Mouse (Mus musculus) hindbrain, postnatal 0 days (tissue): Measurements from ENCODE around the gene Bend5. TPM values are rescaled to one million over a fixed set of nuclear protein-coding genes. Genes with fewer than 3 reads are reported as not detected.

Source experiments
- ATAC-seq: fragments of 200-750 bp; cut with Nextera tagmentation; 2 replicates; pipeline ENCODE4 v1.8.0; 2017; ENCODE audit warnings: mild to moderate bottlenecking, moderate TSS enrichment, moderate library complexity
- DNase-seq: peaks from one replicate; pipeline ENCODE4 v3.0.0-alpha.2; 2015; ENCODE audit warnings: low spot score
- H3K27ac ChIP-seq: fragments of 300-500 bp; sonication (generic); 2 replicates; pipeline ENCODE4 v1.5.1; 2014; ENCODE audit warnings: mild to moderate bottlenecking
- H3K27me3 ChIP-seq: fragments of 300-500 bp; sonication (generic); 2 replicates; pipeline ENCODE4 v1.6.1; 2014; ENCODE audit warnings: low read length, mixed read lengths; ENCODE audit not compliant: insufficient read depth
- H3K36me3 ChIP-seq: fragments of 300-500 bp; sonication (generic); 2 replicates; pipeline ENCODE4 v1.6.1; 2014; ENCODE audit warnings: low read length, mixed read lengths; ENCODE audit not compliant: insufficient read depth
- H3K4me1 ChIP-seq: fragments of 300-500 bp; sonication (generic); 2 replicates; pipeline ENCODE4 v1.6.1; 2014; ENCODE audit warnings: antibody characterized with exemption, low read length, mixed read lengths; ENCODE audit not compliant: insufficient read depth
- H3K4me2 ChIP-seq: fragments of 300-500 bp; sonication (generic); 2 replicates; pipeline ENCODE4 v1.6.1; 2014; ENCODE audit warnings: low read depth, mild to moderate bottlenecking, low read length, moderate library complexity, mixed read lengths
- H3K4me3 ChIP-seq: fragments of 300-500 bp; sonication (generic); 2 replicates; pipeline ENCODE4 v1.5.1; 2014; ENCODE audit warnings: low read length
- H3K9ac ChIP-seq: fragments of 300-500 bp; sonication (generic); replicated peaks from 2 replicates; pipeline ENCODE4 v1.6.1; 2014; ENCODE audit warnings: mild to moderate bottlenecking, low read length, moderate library complexity, mixed read lengths
- H3K9me3 ChIP-seq: fragments of 300-500 bp; sonication (generic); 2 replicates; pipeline ENCODE4 v1.6.1; 2016; ENCODE audit warnings: low read length, mixed read lengths
- CTCF ChIP-seq: IDR thresholded peaks from 2 replicates; pipeline ENCODE4 v1.5.1; 2016; ENCODE audit warnings: antibody characterized with exemption, control low read depth, low read depth
- WGBS: fragments of 180-500 bp; shearing (Covaris S2); extraction: QIAGEN DNeasy Blood & Tissue Kit; methylation state at CpG from one replicate; pipeline ENCODE4 v1.1.7; 2014; 5-methylcytosine and 5-hydroxymethylcytosine counted together
- polyA plus RNA-seq: library from polyadenylated mRNA; unstranded; fragments of >200 nt; fragmentation: Nextera tagmentation; extraction: Ambion mirVana; gene quantifications from 2 replicates; pipeline ENCODE4 v1.2.1, GENCODE M21; 2015
- total RNA-seq: library from RNA; depleted of rRNA; stranded (reverse); fragments of >200 nt; gene quantifications from 2 replicates; pipeline ENCODE4 v1.2.3, GENCODE M21; 2014

Gene Bend5
- total and polyA plus RNA-seq, 2 experiments from 2014 or later = 30.6 to 48.9 TPM

DNA sequence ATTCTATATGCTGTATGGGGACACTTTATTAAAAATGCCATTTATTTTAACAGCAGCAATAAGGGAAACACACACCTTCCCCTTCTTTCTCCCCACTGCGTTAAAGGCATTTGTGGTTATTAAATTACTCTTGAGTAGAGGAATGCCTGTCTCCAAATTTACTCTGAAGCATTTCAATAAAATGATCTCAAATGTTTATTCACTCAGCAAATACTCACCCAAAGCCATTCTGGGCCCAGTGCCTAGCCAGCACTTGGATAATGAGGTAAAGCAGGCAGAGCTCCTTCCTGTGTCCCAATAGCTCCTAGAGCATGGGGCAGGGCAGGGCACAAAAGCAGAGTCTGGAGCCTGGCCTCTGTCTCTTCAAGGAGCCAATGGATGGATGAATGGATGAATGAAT, 58.2 kb downstream of the Bend5 start:
- H3K27ac ChIP-seq = no peak overlapping the region
- ATAC-seq (no peak), DNase-seq (no peak)
- no peaks in the 10 kb centered on the region for H3K4me1 ChIP-seq
- no peak overlapping the region for H3K4me3 ChIP-seq
- H3K9ac ChIP-seq = no peak overlapping the region
- 79% methylated on average over 1 of the region's 1 CpGs for whole genome bisulfite sequencing
- no peaks in the 10 kb centered on the region for H3K9me3 ChIP-seq
- H3K27me3 ChIP-seq = no peaks in the 10 kb centered on the region
- TF ChIP-seq CTCF = no peak
- H3K36me3 ChIP-seq = no peaks in the 10 kb centered on the region
- H3K4me2 ChIP-seq = no peak overlapping the region

DNA sequence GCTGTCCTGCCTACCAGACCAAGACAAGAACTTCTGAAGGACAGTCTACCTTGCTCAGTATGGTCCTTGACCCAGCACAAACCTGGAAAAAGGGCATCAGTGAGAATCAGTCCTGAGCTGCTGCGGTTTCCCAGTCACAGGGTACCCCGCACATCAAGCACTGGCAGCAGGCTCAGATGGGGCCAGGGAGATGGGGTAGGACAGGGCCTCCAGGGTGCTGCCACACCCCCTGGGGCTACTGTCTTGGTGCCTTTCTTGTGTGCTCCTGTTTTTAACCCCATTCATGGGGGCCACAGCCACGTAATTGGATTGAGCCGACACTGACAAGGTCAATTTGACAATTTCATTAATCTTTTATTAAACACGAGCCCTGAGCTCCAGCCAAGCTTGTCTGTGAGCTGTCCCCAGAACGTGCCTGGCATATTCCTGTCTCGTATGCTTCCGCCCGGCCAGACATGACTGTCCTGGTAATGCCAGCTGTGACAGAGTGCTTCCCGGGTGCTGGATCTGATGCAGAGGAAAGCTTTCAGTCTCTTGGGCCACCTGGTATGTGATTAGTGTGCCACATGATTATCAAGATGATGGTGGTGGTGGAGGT, 60.7 kb downstream of the Bend5 start:
- Histone ChIP-seq H3K4me2 (no peak overlapping the region), H3K27ac (no peak overlapping the region), H3K4me1 (no peaks in the 10 kb centered on the region), H3K36me3 (no peaks in the 10 kb centered on the region), H3K9me3 (no peaks in the 10 kb centered on the region), H3K27me3 (no peaks in the 10 kb centered on the region), H3K4me3 (no peak overlapping the region), H3K9ac (no peak overlapping the region)
- ATAC-seq = peak; percentile 78
- WGBS = 28% methylated on average over 10 of the region's 10 CpGs
- peak; percentile 63 for DNase-seq
- TF ChIP-seq CTCF = no peak

DNA sequence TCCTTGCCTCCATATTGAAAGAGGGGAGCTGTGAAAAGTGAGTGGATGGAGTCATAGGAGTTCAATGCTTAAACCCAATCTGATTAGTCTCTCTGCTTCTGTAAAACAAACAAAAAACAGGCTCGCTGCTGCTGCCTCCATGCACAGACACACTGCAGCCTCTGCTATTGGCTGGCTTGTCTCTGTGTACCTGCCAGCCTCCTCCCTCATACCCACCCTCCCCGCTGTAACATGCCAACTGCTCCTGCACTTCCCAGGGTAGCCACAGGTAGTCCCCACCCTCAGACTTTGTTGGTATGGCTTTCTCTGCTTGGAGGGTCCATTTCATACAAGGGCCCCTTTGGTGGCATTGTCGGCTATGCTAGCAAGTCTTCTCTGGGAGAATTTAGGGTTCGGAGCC, 62.7 kb downstream of the Bend5 start:
- H3K36me3 ChIP-seq = no peaks in the 10 kb centered on the region
- H3K9ac ChIP-seq = no peak overlapping the region
- WGBS = 32% methylated on average over 4 of the region's 4 CpGs
- ATAC-seq (peak; percentile 56; the same call in 1 of the 2 replicates), DNase-seq (no peak)
- no peak overlapping the region for H3K4me3 ChIP-seq
- TF ChIP-seq CTCF = 0 out of 2 replicates have a peak, but pooled peaks have one; percentile 2
- no peaks in the 10 kb centered on the region for H3K27me3 ChIP-seq
- no peaks in the 10 kb centered on the region for H3K4me1 ChIP-seq
- H3K27ac ChIP-seq = no peak overlapping the region
- H3K4me2 ChIP-seq = no peak overlapping the region
- H3K9me3 ChIP-seq = no peaks in the 10 kb centered on the region

DNA sequence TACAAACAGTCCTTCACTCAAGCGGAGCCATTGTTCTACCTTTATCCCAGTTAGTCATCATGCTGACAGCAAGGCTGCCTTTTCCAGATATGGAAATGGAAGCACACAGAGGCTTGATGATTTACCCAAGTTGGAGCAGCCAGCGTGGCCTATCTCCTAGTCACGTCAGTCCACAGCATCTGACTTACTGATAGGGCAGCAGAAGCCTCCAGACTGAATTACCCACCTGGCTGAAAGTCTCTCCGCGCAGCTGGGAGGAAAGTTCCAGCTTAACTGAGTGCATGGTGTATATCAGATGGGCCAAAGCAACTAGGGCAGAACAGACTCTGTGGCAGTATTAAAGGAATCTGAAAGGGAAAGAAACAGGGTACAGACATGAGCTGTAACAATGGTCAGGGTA, 68.7 kb downstream of the Bend5 start:
- Histone ChIP-seq H3K4me1 (no peaks in the 10 kb centered on the region), H3K9ac (no peak overlapping the region), H3K36me3 (no peaks in the 10 kb centered on the region), H3K27ac (no peak overlapping the region), H3K9me3 (no peaks in the 10 kb centered on the region), H3K27me3 (no peaks in the 10 kb centered on the region), H3K4me2 (no peak overlapping the region), H3K4me3 (no peak overlapping the region)
- WGBS = 91% methylated on average over 5 of the region's 5 CpGs
- no peak for TF ChIP-seq CTCF
- ATAC-seq (no peak), DNase-seq (no peak)

DNA sequence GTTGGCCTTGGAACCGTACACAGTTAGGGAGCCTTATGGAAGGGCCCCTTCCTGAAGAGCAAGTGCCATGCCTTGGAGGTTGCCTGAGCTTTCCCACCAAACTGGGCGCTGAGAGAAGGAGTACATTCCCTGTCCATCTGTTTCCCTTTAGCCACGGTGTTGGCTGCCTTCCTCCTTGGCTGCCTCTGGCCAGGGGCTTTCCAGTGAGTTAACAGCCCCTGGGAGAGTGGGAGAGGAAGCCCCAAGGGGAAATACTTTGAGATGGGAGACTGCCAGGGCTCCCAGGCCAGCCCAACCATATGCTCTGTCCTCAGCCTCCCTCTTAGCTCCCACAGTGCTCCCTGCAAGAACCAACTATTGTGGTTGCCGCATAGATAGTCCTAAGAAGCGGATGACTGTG, 70.4 kb downstream of the Bend5 start:
- H3K27ac ChIP-seq = no peak overlapping the region
- peak; percentile 73 for ATAC-seq
- no peak overlapping the region for H3K9ac ChIP-seq
- peak; percentile 57 for DNase-seq
- TF ChIP-seq CTCF = no peak
- no peaks in the 10 kb centered on the region for H3K4me1 ChIP-seq
- no peak overlapping the region for H3K4me2 ChIP-seq
- H3K9me3 ChIP-seq = no peaks in the 10 kb centered on the region
- H3K36me3 ChIP-seq = no peaks in the 10 kb centered on the region
- no peak overlapping the region for H3K4me3 ChIP-seq
- 46% methylated on average over 5 of the region's 5 CpGs for whole genome bisulfite sequencing
- H3K27me3 ChIP-seq = no peaks in the 10 kb centered on the region

DNA sequence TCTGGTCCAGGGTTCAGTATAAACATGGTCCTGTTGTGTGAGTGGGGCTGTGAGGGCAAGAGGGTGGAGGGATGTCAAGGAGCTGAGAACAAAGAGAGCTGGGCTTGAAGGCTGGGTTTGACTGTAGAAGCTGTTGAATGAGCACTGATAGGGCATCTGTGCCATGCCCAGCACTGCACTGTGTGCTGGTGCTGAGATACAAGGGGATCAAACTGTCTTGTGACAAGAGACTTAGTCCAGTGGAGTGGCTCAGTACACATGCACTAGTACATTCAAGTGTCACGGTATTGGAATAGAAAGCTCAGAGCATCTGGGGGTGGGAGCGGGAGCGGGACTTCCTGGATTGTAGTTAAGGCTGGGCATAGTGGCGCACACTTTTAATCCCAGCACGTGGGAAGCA, 71.4 kb downstream of the Bend5 start:
- no peak overlapping the region for H3K4me3 ChIP-seq
- H3K4me1 ChIP-seq = no peaks in the 10 kb centered on the region
- no peak for TF ChIP-seq CTCF
- no peak overlapping the region for H3K27ac ChIP-seq
- DNase-seq = no peak
- H3K4me2 ChIP-seq = no peak overlapping the region
- no peak overlapping the region for H3K9ac ChIP-seq
- WGBS = 71% methylated on average over 5 of the region's 5 CpGs
- H3K27me3 ChIP-seq = no peaks in the 10 kb centered on the region
- peak; percentile 16; the same call in 1 of the 2 replicates for ATAC-seq
- no peaks in the 10 kb centered on the region for H3K9me3 ChIP-seq
- no peaks in the 10 kb centered on the region for H3K36me3 ChIP-seq

DNA sequence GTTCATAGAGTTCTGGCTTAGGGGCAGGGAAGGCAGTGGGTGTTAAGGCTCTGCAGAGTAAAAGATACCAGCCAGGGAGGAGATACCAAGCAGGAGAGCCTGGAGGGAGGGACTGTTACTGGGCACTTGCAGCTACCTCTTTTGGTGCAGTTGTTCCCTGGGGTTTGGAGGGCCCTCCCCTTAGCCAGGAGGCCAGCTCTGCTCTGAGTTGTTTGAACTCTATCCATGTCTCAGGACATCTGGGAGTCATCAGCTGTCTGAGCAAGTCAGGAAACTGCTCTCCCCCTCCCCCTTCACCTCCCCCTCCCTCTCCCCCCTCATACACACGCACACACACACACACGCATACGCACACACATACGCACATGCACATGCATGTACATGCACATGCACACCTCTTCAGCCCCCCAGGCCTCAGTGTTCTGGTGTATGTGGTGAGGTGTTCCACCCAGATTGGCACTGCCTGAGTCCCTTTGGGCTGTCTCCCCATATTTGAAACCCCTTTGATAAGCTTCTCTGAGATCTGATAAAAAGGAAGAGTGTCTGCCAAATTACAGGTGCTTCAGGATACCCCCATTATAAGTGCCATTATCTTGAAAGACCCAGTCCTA, 72.5 kb downstream of the Bend5 start:
- 94% methylated on average over 4 of the region's 4 CpGs for WGBS
- Histone ChIP-seq H3K27ac (no peak overlapping the region), H3K27me3 (no peaks in the 10 kb centered on the region), H3K9ac (no peak overlapping the region), H3K4me2 (no peak overlapping the region), H3K4me3 (no peak overlapping the region), H3K4me1 (no peaks in the 10 kb centered on the region), H3K36me3 (no peaks in the 10 kb centered on the region), H3K9me3 (no peaks in the 10 kb centered on the region)
- ATAC-seq = no peak
- no peak for DNase-seq
- no peak for TF ChIP-seq CTCF
